Mouse (Mus musculus): ENCODE measurements at regions not wholly inside any gene's neighbourhood (a gene's known extent, or its start where the extent isn't known, plus 50 kb on each side); places are given as distances from the start of the nearest gene placed in this dataset.

DNA sequence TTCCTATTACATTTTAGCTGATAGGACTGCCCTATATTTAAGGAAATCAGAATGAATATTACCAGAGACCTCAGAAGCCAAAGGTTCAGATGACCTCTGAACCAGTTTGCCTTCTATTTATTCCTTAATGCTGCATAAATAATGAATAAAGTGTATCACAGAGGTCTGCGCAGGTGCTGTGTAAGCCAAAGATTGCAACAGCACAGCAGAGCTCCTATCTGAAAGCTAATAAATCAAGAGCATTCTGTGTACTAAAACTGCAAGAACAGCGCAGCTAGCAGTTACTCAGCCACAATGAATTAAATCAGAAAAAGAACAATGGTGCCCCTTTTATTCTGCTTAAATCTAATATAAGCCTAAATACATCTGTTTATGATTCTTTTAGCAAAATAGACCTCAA lies 1208.5 kb downstream of the Rapgef2 start:
- TF ChIP-seq CTCF (IDR thresholded peaks at IDR 0.05; ENCODE audit: low read depth, low read length) (no peak), EP300 (IDR thresholded peaks at IDR 0.05; ENCODE audit: insufficient read depth, low read depth, low read length) (no peak)
- Histone ChIP-seq H3K9me3 (replicated peaks; ENCODE audit: control insufficient read depth, insufficient read depth, low read length, poor library complexity, severe bottlenecking) (no peaks in the 10 kb centered on the region), H3K4me3 (ENCODE audit: low read depth, low read length) (no peak overlapping the region), H3K36me3 (ENCODE audit: control insufficient read depth, insufficient read depth, low read length, poor library complexity, severe bottlenecking) (no peaks in the 10 kb centered on the region), H3K4me1 (ENCODE audit: control insufficient read depth, insufficient read depth, low read length) (no peaks in the 10 kb centered on the region), H3K9ac (ENCODE audit: low read depth, poor library complexity, severe bottlenecking) (no peak overlapping the region), H3K27ac (ENCODE audit: insufficient read depth, low read length) (no peak overlapping the region), H3K27me3 (ENCODE audit: control insufficient read depth, insufficient read depth, low read length, poor library complexity, severe bottlenecking) (no peaks in the 10 kb centered on the region)

DNA sequence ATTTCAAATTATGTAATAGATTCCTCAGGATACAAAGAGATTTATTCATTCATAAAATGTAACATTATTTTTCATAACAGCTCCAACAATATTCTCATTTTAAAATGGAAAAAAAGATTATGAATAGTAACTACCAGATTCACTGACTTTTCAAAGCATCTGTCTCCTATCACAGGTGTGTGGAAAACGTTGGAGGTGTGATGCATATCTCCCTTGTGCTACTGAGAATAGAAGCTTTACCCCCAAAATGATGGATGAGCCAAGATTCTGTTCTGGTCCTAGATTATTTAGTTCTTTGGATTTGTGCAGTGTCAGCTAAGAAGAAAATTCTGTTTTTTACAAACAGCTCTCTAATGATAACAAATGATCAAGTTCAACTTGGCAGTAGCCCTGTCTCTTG lies 1209.0 kb downstream of the Rapgef2 start:
- Histone ChIP-seq H3K4me1 (ENCODE audit: control insufficient read depth, insufficient read depth, low read length) (no peaks in the 10 kb centered on the region), H3K9me3 (replicated peaks; ENCODE audit: control insufficient read depth, insufficient read depth, low read length, poor library complexity, severe bottlenecking) (no peaks in the 10 kb centered on the region), H3K4me3 (ENCODE audit: low read depth, low read length) (no peak overlapping the region), H3K36me3 (ENCODE audit: control insufficient read depth, insufficient read depth, low read length, poor library complexity, severe bottlenecking) (no peaks in the 10 kb centered on the region), H3K9ac (ENCODE audit: low read depth, poor library complexity, severe bottlenecking) (no peak overlapping the region), H3K27me3 (ENCODE audit: control insufficient read depth, insufficient read depth, low read length, poor library complexity, severe bottlenecking) (no peaks in the 10 kb centered on the region), H3K27ac (ENCODE audit: insufficient read depth, low read length) (no peak overlapping the region)
- TF ChIP-seq EP300 (IDR thresholded peaks at IDR 0.05; ENCODE audit: insufficient read depth, low read depth, low read length) (no peak), CTCF (IDR thresholded peaks at IDR 0.05; ENCODE audit: low read depth, low read length) (no peak), POLR2A (IDR thresholded peaks at IDR 0.05; ENCODE audit: insufficient read depth, low read length) (no peak)

DNA sequence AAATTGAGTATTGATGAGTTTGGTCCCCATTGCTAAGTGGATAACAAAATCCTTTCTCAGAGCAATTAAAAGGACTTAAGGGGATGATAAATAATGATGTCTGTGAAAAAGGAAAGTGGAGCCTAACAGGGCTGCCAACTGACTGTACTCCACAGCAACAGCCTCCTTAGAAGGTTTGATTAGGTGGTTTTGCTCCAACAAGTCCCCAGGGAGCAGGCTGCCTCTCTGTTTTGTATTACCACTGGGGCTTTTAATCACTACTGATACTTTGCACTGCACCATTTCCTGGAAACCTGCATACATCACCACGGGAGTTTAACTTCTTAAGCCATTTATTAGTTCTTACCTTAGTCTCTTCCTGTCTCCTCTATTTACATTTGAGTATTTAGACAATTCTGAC lies 1213.3 kb downstream of the Rapgef2 start:
- no peak for TF ChIP-seq POLR2A (IDR thresholded peaks at IDR 0.05; ENCODE audit: insufficient read depth, low read length)
- H3K27ac ChIP-seq (ENCODE audit: insufficient read depth, low read length), result no peak overlapping the region

DNA sequence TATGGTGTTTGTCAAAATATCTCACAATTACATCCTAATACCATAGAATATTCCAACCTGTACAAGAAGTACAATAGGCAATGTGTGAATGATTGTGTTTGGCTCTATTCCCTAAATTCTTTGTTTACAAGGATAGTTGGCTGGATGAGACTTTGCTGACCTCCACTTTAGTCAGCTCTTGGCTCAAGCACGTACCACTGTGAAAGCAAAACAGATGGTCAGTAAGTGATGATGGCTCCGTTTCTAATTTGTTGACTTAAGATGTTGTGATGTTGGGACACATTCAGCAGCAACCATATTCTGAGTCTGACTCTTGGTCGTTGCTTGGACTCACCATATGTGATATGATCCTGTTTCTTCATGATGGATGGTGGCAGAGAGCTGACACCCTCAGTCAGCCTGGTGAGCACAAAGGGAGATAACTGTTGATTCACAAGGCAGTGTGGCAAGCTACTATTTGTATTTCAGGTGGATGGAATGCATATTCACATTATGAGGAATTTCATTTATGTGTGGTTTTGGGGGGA lies 1219.1 kb downstream of the Rapgef2 start:
- TF ChIP-seq POLR2A (IDR thresholded peaks at IDR 0.05; ENCODE audit: insufficient read depth, low read length) (no peak), EP300 (IDR thresholded peaks at IDR 0.05; ENCODE audit: insufficient read depth, low read depth, low read length) (no peak), CTCF (IDR thresholded peaks at IDR 0.05; ENCODE audit: low read depth, low read length) (no peak)
- Histone ChIP-seq H3K4me1 (ENCODE audit: control insufficient read depth, insufficient read depth, low read length) (no peaks in the 10 kb centered on the region), H3K9ac (ENCODE audit: low read depth, poor library complexity, severe bottlenecking) (no peak overlapping the region)

More for the DNA sequence above, 1213.3 kb downstream of the Rapgef2 start:
- Histone ChIP-seq H3K4me3 (ENCODE audit: low read depth, low read length) (no peak overlapping the region), H3K4me1 (ENCODE audit: control insufficient read depth, insufficient read depth, low read length) (no peaks in the 10 kb centered on the region), H3K27me3 (ENCODE audit: control insufficient read depth, insufficient read depth, low read length, poor library complexity, severe bottlenecking) (no peaks in the 10 kb centered on the region), H3K36me3 (ENCODE audit: control insufficient read depth, insufficient read depth, low read length, poor library complexity, severe bottlenecking) (no peaks in the 10 kb centered on the region), H3K9me3 (replicated peaks; ENCODE audit: control insufficient read depth, insufficient read depth, low read length, poor library complexity, severe bottlenecking) (no peaks in the 10 kb centered on the region), H3K9ac (ENCODE audit: low read depth, poor library complexity, severe bottlenecking) (no peak overlapping the region)

DNA sequence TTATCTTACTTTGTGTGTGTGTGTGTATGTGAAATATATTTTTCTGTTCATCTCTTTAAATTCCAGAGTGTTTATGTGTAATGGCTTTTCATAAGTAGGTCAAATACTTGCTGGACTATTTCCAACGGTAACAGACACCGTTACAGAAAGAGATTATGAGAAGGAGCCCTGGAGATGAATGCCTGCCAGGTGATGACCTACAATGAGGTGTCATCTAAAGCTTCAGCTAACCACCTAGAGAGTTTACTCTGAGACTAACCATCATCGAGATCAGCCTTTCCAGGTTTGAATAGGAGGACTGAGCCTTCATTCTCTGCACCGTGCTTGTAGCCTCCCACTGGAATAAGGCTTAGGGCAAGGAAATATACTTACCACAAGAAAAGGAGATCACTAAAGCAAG lies 1220.0 kb downstream of the Rapgef2 start:
- Histone ChIP-seq H3K4me1 (ENCODE audit: control insufficient read depth, insufficient read depth, low read length) (no peaks in the 10 kb centered on the region), H3K4me3 (ENCODE audit: low read depth, low read length) (no peak overlapping the region), H3K9me3 (replicated peaks; ENCODE audit: control insufficient read depth, insufficient read depth, low read length, poor library complexity, severe bottlenecking) (no peaks in the 10 kb centered on the region), H3K36me3 (ENCODE audit: control insufficient read depth, insufficient read depth, low read length, poor library complexity, severe bottlenecking) (no peaks in the 10 kb centered on the region), H3K27ac (ENCODE audit: insufficient read depth, low read length) (no peak overlapping the region), H3K9ac (ENCODE audit: low read depth, poor library complexity, severe bottlenecking) (no peak overlapping the region), H3K27me3 (ENCODE audit: control insufficient read depth, insufficient read depth, low read length, poor library complexity, severe bottlenecking) (no peaks in the 10 kb centered on the region)
- TF ChIP-seq CTCF (IDR thresholded peaks at IDR 0.05; ENCODE audit: low read depth, low read length) (no peak), EP300 (IDR thresholded peaks at IDR 0.05; ENCODE audit: insufficient read depth, low read depth, low read length) (no peak), POLR2A (IDR thresholded peaks at IDR 0.05; ENCODE audit: insufficient read depth, low read length) (no peak)

More for the DNA sequence above, 1219.1 kb downstream of the Rapgef2 start:
- H3K27ac ChIP-seq (ENCODE audit: insufficient read depth, low read length), result no peak overlapping the region
- H3K4me3 ChIP-seq (ENCODE audit: low read depth, low read length), result no peak overlapping the region
- H3K27me3 ChIP-seq (ENCODE audit: control insufficient read depth, insufficient read depth, low read length, poor library complexity, severe bottlenecking), result no peaks in the 10 kb centered on the region
- H3K9me3 ChIP-seq (replicated peaks; ENCODE audit: control insufficient read depth, insufficient read depth, low read length, poor library complexity, severe bottlenecking), result no peaks in the 10 kb centered on the region
- no peaks in the 10 kb centered on the region for H3K36me3 ChIP-seq (ENCODE audit: control insufficient read depth, insufficient read depth, low read length, poor library complexity, severe bottlenecking)

DNA sequence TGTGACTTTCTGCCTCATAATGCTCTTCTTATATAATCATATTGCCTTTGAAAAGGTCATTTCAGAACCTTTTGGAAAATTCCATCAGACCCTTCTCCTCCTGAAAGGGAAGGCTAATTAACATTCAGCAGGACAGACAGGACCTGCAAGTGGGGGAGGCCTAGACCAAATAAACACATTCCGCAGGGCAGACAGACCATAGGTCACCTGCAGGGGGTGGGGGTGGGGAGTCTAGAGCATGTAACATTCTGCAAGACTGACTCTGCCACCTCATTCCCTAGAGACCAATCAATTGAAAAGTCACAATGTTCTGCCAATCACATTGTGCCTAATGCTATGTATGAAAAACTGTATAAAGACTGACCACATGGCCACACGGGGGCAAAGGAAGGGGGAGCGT lies 1223.8 kb downstream of the Rapgef2 start:
- H3K4me1 ChIP-seq (ENCODE audit: control insufficient read depth, insufficient read depth, low read length), result no peaks in the 10 kb centered on the region
- H3K27me3 ChIP-seq (ENCODE audit: control insufficient read depth, insufficient read depth, low read length, poor library complexity, severe bottlenecking), result no peaks in the 10 kb centered on the region
- H3K36me3 ChIP-seq (ENCODE audit: control insufficient read depth, insufficient read depth, low read length, poor library complexity, severe bottlenecking), result no peaks in the 10 kb centered on the region
- H3K4me3 ChIP-seq (ENCODE audit: low read depth, low read length), result no peak overlapping the region
- H3K9me3 ChIP-seq (replicated peaks; ENCODE audit: control insufficient read depth, insufficient read depth, low read length, poor library complexity, severe bottlenecking), result no peaks in the 10 kb centered on the region
- TF ChIP-seq EP300 (IDR thresholded peaks at IDR 0.05; ENCODE audit: insufficient read depth, low read depth, low read length) (0 out of 2 replicates have a peak, but pooled peaks have one; percentile 9), CTCF (IDR thresholded peaks at IDR 0.05; ENCODE audit: low read depth, low read length) (no peak)
- H3K27ac ChIP-seq (ENCODE audit: insufficient read depth, low read length), result no peak overlapping the region
- H3K9ac ChIP-seq (ENCODE audit: low read depth, poor library complexity, severe bottlenecking), result no peak overlapping the region

Data from ES-Bruce4 (cell line).